Mouse (Mus musculus) frontal cortex, adult (tissue): ENCODE measurements around the gene 4931428F04Rik.

ENCODE experiments used
- ATAC-seq: cut with Nextera tagmentation; 2 replicates; pipeline ENCODE4 v1.9.2; 2017; ENCODE audit warnings: mild to moderate bottlenecking, moderate library complexity, mixed read lengths; ENCODE audit not compliant: low TSS enrichment

Gene 4931428F04Rik

GRCm38 (mm10) chr8:105288231-105288630 is 1.4 kb downstream of the 4931428F04Rik start:
- ATAC-seq, result no peak

GRCm38 (mm10) chr8:105286907-105287306 is 2.8 kb downstream of the 4931428F04Rik start:
- no peak for ATAC-seq

- no peak for ATAC-seq
Observed at GRCm38 (mm10) chr8:105285514-105285913, 4.2 kb downstream of the 4931428F04Rik start.

GRCm38 (mm10) chr8:105283074-105283473 is 6.6 kb downstream of the 4931428F04Rik start:
- peak; percentile 25; the same call in 1 of the 2 replicates for ATAC-seq

GRCm38 (mm10) chr8:105282239-105282638 is 7.4 kb downstream of the 4931428F04Rik start:
- no peak for ATAC-seq

- ATAC-seq, result no peak
Observed at GRCm38 (mm10) chr8:105281821-105282220, 7.8 kb downstream of the 4931428F04Rik start.

- ATAC-seq, result no peak
Observed at GRCm38 (mm10) chr8:105280567-105280966, 9.1 kb downstream of the 4931428F04Rik start.

- ATAC-seq, result peak; percentile 66
Observed at GRCm38 (mm10) chr8:105278911-105279334, 10.7 kb downstream of the 4931428F04Rik start.

GRCm38 (mm10) chr8:105276292-105277120 is 13.2 kb downstream of the 4931428F04Rik start:
- ATAC-seq, result peak; percentile 48

- no peak for ATAC-seq
Observed at GRCm38 (mm10) chr8:105275840-105276239, 13.8 kb downstream of the 4931428F04Rik start, which contains the start of gene Nol3. Gene Nol3 (plus strand): TSS chr8:105276140.

- no peak for ATAC-seq
Observed at GRCm38 (mm10) chr8:105275387-105275786, 14.3 kb downstream of the 4931428F04Rik start.

GRCm38 (mm10) chr8:105270916-105271186 is 18.8 kb downstream of the 4931428F04Rik start:
- no peak for ATAC-seq

- ATAC-seq, result 0 out of 2 replicates have a peak, but pooled peaks have one; percentile 2
Observed at GRCm38 (mm10) chr8:105270101-105270915, 19.4 kb downstream of the 4931428F04Rik start.

- ATAC-seq, result peak; percentile 27
Observed at GRCm38 (mm10) chr8:105269461-105269947, 20.2 kb downstream of the 4931428F04Rik start, which contains the start of gene Hsf4. Gene Hsf4 (plus strand): TSS chr8:105269801.

- peak; percentile 4; the same call in 1 of the 2 replicates for ATAC-seq
Observed at GRCm38 (mm10) chr8:105269075-105269458, 20.6 kb downstream of the 4931428F04Rik start.

- peak; percentile 68 for ATAC-seq
Observed at GRCm38 (mm10) chr8:105268342-105269074, 21.2 kb downstream of the 4931428F04Rik start.

GRCm38 (mm10) chr8:105266775-105267174 is 22.9 kb downstream of the 4931428F04Rik start:
- no peak for ATAC-seq

GRCm38 (mm10) chr8:105265128-105265527 is 24.5 kb downstream of the 4931428F04Rik start:
- no peak for ATAC-seq

- peak; percentile 18; the same call in 1 of the 2 replicates for ATAC-seq
Observed at GRCm38 (mm10) chr8:105264024-105264982, 25.4 kb downstream of the 4931428F04Rik start, which contains the start of the genes Tradd and Fbxl8. Gene Tradd (minus strand): TSS chr8:105264609. Gene Fbxl8 (plus strand): TSS chr8:105264648.

- ATAC-seq, result no peak
Observed at GRCm38 (mm10) chr8:105263244-105263912, 26.3 kb downstream of the 4931428F04Rik start.
